Mouse (Mus musculus): ENCODE measurements around the gene Slc37a2.
"Not testable (repeated sequence)": the region's sequence is repeated elsewhere in the genome, so short reads cannot be mapped to it uniquely, and the experiment has no call there.

The Slc37a2 gene

GRCm38 (mm10) chr9:37255149-37255888 lies at the start of gene Slc37a2:
Slc37a2 (minus strand) TSS chr9:37255738.
- peak; percentile 62 to 69 for DNase-seq (ENCODE audit: low spot score in 2 of 2)

GRCm38 (mm10) chr9:37301720-37302119 lies 46.2 kb upstream of the Slc37a2 start:
- no peak for DNase-seq (ENCODE audit: low spot score in 2 of 2)

GRCm38 (mm10) chr9:37300501-37300900 lies 45.0 kb upstream of the Slc37a2 start:
- not testable (repeated sequence) for DNase-seq (ENCODE audit: low spot score in 2 of 2)

- no peak for DNase-seq (ENCODE audit: low spot score in 2 of 2)
These were observed 40.0 kb upstream of the Slc37a2 start for GRCm38 (mm10) chr9:37295586-37295985.

GRCm38 (mm10) chr9:37266622-37267021 lies 11.1 kb upstream of the Slc37a2 start:
- no peak for DNase-seq (ENCODE audit: low spot score in 2 of 2)

GRCm38 (mm10) chr9:37255889-37256225 lies 319 bp upstream of the Slc37a2 start:
- peak in 1 of 2 experiments; percentile 52 for DNase-seq (ENCODE audit: low spot score in 2 of 2)

GRCm38 (mm10) chr9:37254531-37255110 lies 917 bp downstream of the Slc37a2 start:
- DNase-seq (ENCODE audit: low spot score in 2 of 2): no peak

- no peak for DNase-seq (ENCODE audit: low spot score in 2 of 2)
These were observed 4.9 kb downstream of the Slc37a2 start for GRCm38 (mm10) chr9:37250631-37251030.

- DNase-seq (ENCODE audit: low spot score in 2 of 2): no peak
These were observed 5.6 kb downstream of the Slc37a2 start for GRCm38 (mm10) chr9:37249976-37250375.

- no peak for DNase-seq (ENCODE audit: low spot score in 2 of 2)
These were observed 7.1 kb downstream of the Slc37a2 start for GRCm38 (mm10) chr9:37248381-37248906.

- no peak for DNase-seq (ENCODE audit: low spot score in 2 of 2)
These were observed 8.1 kb downstream of the Slc37a2 start for GRCm38 (mm10) chr9:37247429-37247828.

GRCm38 (mm10) chr9:37245810-37246209 lies 9.7 kb downstream of the Slc37a2 start:
- DNase-seq (ENCODE audit: low spot score in 2 of 2): no peak

GRCm38 (mm10) chr9:37245404-37245803 lies 10.1 kb downstream of the Slc37a2 start:
- DNase-seq (ENCODE audit: low spot score in 2 of 2): no peak

GRCm38 (mm10) chr9:37244600-37244999 lies 10.9 kb downstream of the Slc37a2 start:
- no peak for DNase-seq (ENCODE audit: low spot score in 2 of 2)

- DNase-seq (ENCODE audit: low spot score in 2 of 2): no peak
These were observed 12.8 kb downstream of the Slc37a2 start for GRCm38 (mm10) chr9:37242764-37243163.

- DNase-seq (ENCODE audit: low spot score in 2 of 2): no peak
These were observed 19.4 kb downstream of the Slc37a2 start for GRCm38 (mm10) chr9:37235951-37236737.

GRCm38 (mm10) chr9:37232201-37233195 lies 23.0 kb downstream of the Slc37a2 start:
- DNase-seq (ENCODE audit: low spot score in 2 of 2): no peak

- no peak for DNase-seq (ENCODE audit: low spot score in 2 of 2)
These were observed 24.9 kb downstream of the Slc37a2 start for GRCm38 (mm10) chr9:37230486-37231195.

GRCm38 (mm10) chr9:37229880-37230325 lies 25.6 kb downstream of the Slc37a2 start:
- peak in 1 of 2 experiments; percentile 50 for DNase-seq (ENCODE audit: low spot score in 2 of 2)

GRCm38 (mm10) chr9:37225581-37225980 lies 30.0 kb downstream of the Slc37a2 start:
- DNase-seq (ENCODE audit: low spot score in 2 of 2): no peak

Data from urinary bladder, postnatal 4 days (tissue).